Mouse (Mus musculus) lung, embryonic 14.5 days (tissue): ENCODE data around the gene Plpp1. TPM values are rescaled to one million over a fixed set of nuclear protein-coding genes. Genes with fewer than 3 reads are reported as not detected.
A peak's percentile ranks its signal among the peaks of the same experiment; 100 is the strongest.

Experiments used
- ATAC-seq: fragments of 200-750 bp; cut with Nextera tagmentation; 2 replicates; pipeline ENCODE4 v1.8.0; 2017; ENCODE audit warnings: mild to moderate bottlenecking, moderate TSS enrichment, moderate library complexity; ENCODE audit not compliant: insufficient read depth
- DNase-seq: peaks from one replicate; pipeline ENCODE4 v3.0.0-alpha.2; 2015
- H3K27ac ChIP-seq: fragments of 300-500 bp; sonication (generic); 2 replicates; pipeline ENCODE4 v1.5.1; 2014; ENCODE audit warnings: low read depth, mild to moderate bottlenecking, moderate library complexity
- H3K27me3 ChIP-seq: fragments of 300-500 bp; sonication (generic); 2 replicates; pipeline ENCODE4 v1.6.1; 2014; ENCODE audit warnings: low read length, control low read depth; ENCODE audit not compliant: insufficient read depth
- H3K36me3 ChIP-seq: fragments of 300-500 bp; sonication (generic); 2 replicates; pipeline ENCODE4 v1.6.1; 2014; ENCODE audit warnings: control low read depth; ENCODE audit not compliant: insufficient read depth
- H3K4me1 ChIP-seq: fragments of 300-500 bp; sonication (generic); 2 replicates; pipeline ENCODE4 v1.6.1; 2014; ENCODE audit warnings: antibody characterized with exemption, control low read depth; ENCODE audit not compliant: insufficient read depth
- H3K4me2 ChIP-seq: fragments of 300-500 bp; sonication (generic); 2 replicates; pipeline ENCODE4 v1.6.1; 2014; ENCODE audit warnings: mild to moderate bottlenecking
- H3K4me3 ChIP-seq: fragments of 300-500 bp; sonication (generic); 2 replicates; pipeline ENCODE4 v1.5.1; 2014; ENCODE audit warnings: low read depth, low read length
- H3K9ac ChIP-seq: fragments of 300-500 bp; sonication (generic); 2 replicates; pipeline ENCODE4 v1.6.1; 2014
- H3K9me3 ChIP-seq: fragments of 300-500 bp; sonication (generic); 2 replicates; pipeline ENCODE4 v1.6.1; 2016; ENCODE audit warnings: low read depth, low read length, control low read depth
- CTCF ChIP-seq: IDR thresholded peaks from 2 replicates; pipeline ENCODE4 v1.5.1; 2016; ENCODE audit warnings: antibody characterized with exemption, low read depth
- WGBS: fragments of 180-500 bp; shearing (Covaris S2); extraction: QIAGEN DNeasy Blood & Tissue Kit; methylation state at CpG from one replicate; pipeline ENCODE4 v1.1.7; 2014; 5-methylcytosine and 5-hydroxymethylcytosine counted together
- polyA plus RNA-seq: library from polyadenylated mRNA; unstranded; fragments of >200 nt; fragmentation: Nextera tagmentation; extraction: Ambion mirVana; gene quantifications from 2 replicates; pipeline ENCODE4 v1.2.1, GENCODE M21; 2014

Plpp1 gene
- polyA plus RNA-seq, 1 experiment from 2014 or later = 52.7 TPM

GRCm38 (mm10) chr13:112791906-112792305 is 8.7 kb upstream of the Plpp1 start:
- Histone ChIP-seq H3K27ac (no peak overlapping the region), H3K9me3 (no peaks in the 10 kb centered on the region), H3K4me2 (no peak overlapping the region), H3K9ac (no peak overlapping the region), H3K4me3 (no peak overlapping the region), H3K36me3 (no peaks in the 10 kb centered on the region), H3K27me3 (no peaks in the 10 kb centered on the region), H3K4me1 (no peaks in the 10 kb centered on the region)
- TF ChIP-seq CTCF = no peak
- ATAC-seq = no peak
- 74% methylated on average over 5 of the region's 5 CpGs for WGBS
- no peak for DNase-seq

- ATAC-seq (no peak), DNase-seq (no peak)
- Histone ChIP-seq H3K4me2 (no peak overlapping the region), H3K36me3 (no peaks in the 10 kb centered on the region), H3K4me1 (no peaks in the 10 kb centered on the region), H3K27ac (no peak overlapping the region), H3K27me3 (no peaks in the 10 kb centered on the region), H3K9me3 (no peaks in the 10 kb centered on the region), H3K9ac (no peak overlapping the region), H3K4me3 (no peak overlapping the region)
- TF ChIP-seq CTCF = no peak
- WGBS = 84% methylated on average over 9 of the region's 9 CpGs
Measured at GRCm38 (mm10) chr13:112798243-112798952, 2.2 kb upstream of the Plpp1 start.

GRCm38 (mm10) chr13:112798953-112799305 is 1.7 kb upstream of the Plpp1 start:
- H3K36me3 ChIP-seq = no peaks in the 10 kb centered on the region
- H3K9ac ChIP-seq = no peak overlapping the region
- no peak overlapping the region for H3K4me3 ChIP-seq
- no peaks in the 10 kb centered on the region for H3K4me1 ChIP-seq
- TF ChIP-seq CTCF = no peak
- ATAC-seq = no peak
- 82% methylated on average over 9 of the region's 9 CpGs for WGBS
- no peak overlapping the region for H3K4me2 ChIP-seq
- no peak overlapping the region for H3K27ac ChIP-seq
- DNase-seq = no peak
- no peaks in the 10 kb centered on the region for H3K27me3 ChIP-seq
- H3K9me3 ChIP-seq = no peaks in the 10 kb centered on the region

- no peak overlapping the region; the same call in 1 of the 2 replicates for H3K4me2 ChIP-seq
- DNase-seq (no peak), ATAC-seq (no peak)
- no peak for TF ChIP-seq CTCF
- WGBS = 74% methylated on average over 8 of the region's 8 CpGs
- no peak overlapping the region for H3K4me3 ChIP-seq
- no peaks in the 10 kb centered on the region for H3K36me3 ChIP-seq
- no peak overlapping the region for H3K9ac ChIP-seq
- H3K27me3 ChIP-seq = no peaks in the 10 kb centered on the region
- no peak overlapping the region for H3K27ac ChIP-seq
- no peaks in the 10 kb centered on the region for H3K9me3 ChIP-seq
- H3K4me1 ChIP-seq = no peaks in the 10 kb centered on the region
Measured at GRCm38 (mm10) chr13:112799721-112800241, 811 bp upstream of the Plpp1 start.

GRCm38 (mm10) chr13:112801381-112802004 is 901 bp downstream of the Plpp1 start:
- DNase-seq (peak; percentile 61), ATAC-seq (peak; percentile 73)
- no peak for TF ChIP-seq CTCF
- Histone ChIP-seq H3K4me3 (peak overlapping the region; percentile 79), H3K27ac (peak overlapping the region; percentile 94), H3K36me3 (peaks cover 14% of the 10 kb centered on the region), H3K4me2 (peak overlapping the region; percentile 77), H3K4me1 (no peaks in the 10 kb centered on the region), H3K27me3 (no peaks in the 10 kb centered on the region), H3K9ac (peak overlapping the region; percentile 81), H3K9me3 (no peaks in the 10 kb centered on the region; the same call in 1 of the 2 replicates)
- under 1% methylated on average over 20 of the region's 23 CpGs for WGBS

- H3K9ac ChIP-seq = no peak overlapping the region
- DNase-seq = no peak
- WGBS = 92% methylated on average over 7 of the region's 7 CpGs
- ATAC-seq = no peak
- H3K9me3 ChIP-seq = no peaks in the 10 kb centered on the region; the same call in 1 of the 2 replicates
- H3K4me1 ChIP-seq = no peaks in the 10 kb centered on the region
- no peaks in the 10 kb centered on the region for H3K27me3 ChIP-seq
- H3K4me2 ChIP-seq = peak overlapping the region; percentile 23; the same call in 1 of the 2 replicates
- H3K4me3 ChIP-seq = no peak overlapping the region
- H3K36me3 ChIP-seq = peaks cover 19% of the 10 kb centered on the region
- H3K27ac ChIP-seq = no peak overlapping the region
- no peak for TF ChIP-seq CTCF
Measured at GRCm38 (mm10) chr13:112803106-112803505, 2.5 kb downstream of the Plpp1 start.

- no peak overlapping the region for H3K4me2 ChIP-seq
Measured at GRCm38 (mm10) chr13:112803661-112804060, 3.1 kb downstream of the Plpp1 start.

More at GRCm38 (mm10) chr13:112803661-112804060, 3.1 kb downstream of the Plpp1 start:
- Histone ChIP-seq H3K9ac (no peak overlapping the region), H3K27ac (no peak overlapping the region), H3K4me3 (no peak overlapping the region), H3K4me1 (no peaks in the 10 kb centered on the region), H3K9me3 (no peaks in the 10 kb centered on the region; the same call in 1 of the 2 replicates), H3K36me3 (peaks cover 19% of the 10 kb centered on the region), H3K27me3 (no peaks in the 10 kb centered on the region)
- no peak for TF ChIP-seq CTCF
- DNase-seq (no peak), ATAC-seq (no peak)
- WGBS = 73% methylated on average over 4 of the region's 4 CpGs
